Comparison of ENCODE assay signal across 8 mouse cellular contexts in genomic region chr4:58943420-58944205, GRCm38 (mm10). TPM values are rescaled to one million over a fixed set of nuclear protein-coding genes. Genes with fewer than 3 reads are reported as not detected.
A peak's percentile ranks its signal among the peaks of the same experiment; 100 is the strongest.
DNase-seq lines count a peak whose midpoint lies in the region; ATAC-seq and TF ChIP-seq lines count a peak whose summit lies in the region.

Zkscan16 (plus strand) TSS chr4:58943628.

- H3K9me3 ChIP-seq in embryonic facial prominence, embryonic 11.5 days (replicated peaks; ENCODE audit: control insufficient read depth, low read length), result no peaks in the 10 kb centered on the region
- H3K9me3 ChIP-seq in midbrain, embryonic 10.5 days (replicated peaks), result no peaks in the 10 kb centered on the region

- peak; percentile 82 to 89 for DNase-seq in adrenal gland, postnatal 36 days
- DNase-seq in embryonic facial prominence, embryonic 11.5 days (ENCODE audit: low spot score), result peak; percentile 96
- DNase-seq in heart, adult 2 months, result peak; percentile 64 to 78
- peak; percentile 74 for DNase-seq in kidney, adult 18-20 months
- DNase-seq in left cerebral cortex, postnatal 4 days, result peak; percentile 95
- DNase-seq in midbrain, embryonic 10.5 days (ENCODE audit: low spot score), result peak; percentile 92
- peak; percentile 97 for DNase-seq in right cerebral cortex, postnatal 4 days
- peak; percentile 80 to 84 for DNase-seq in urinary bladder, postnatal 4 days (ENCODE audit: low spot score in 2 of 2)

- H3K4me3 ChIP-seq in embryonic facial prominence, embryonic 11.5 days (ENCODE audit: low read depth, low read length), result peak within 1 kb of the TSS; percentile 75
- H3K4me3 ChIP-seq in heart, adult 2 months, result peak within 1 kb of the TSS; percentile 60
- H3K4me3 ChIP-seq in midbrain, embryonic 10.5 days, result peak within 1 kb of the TSS; percentile 73

- no peaks in the 10 kb centered on the region for H3K27me3 ChIP-seq in embryonic facial prominence, embryonic 11.5 days (ENCODE audit: control insufficient read depth, insufficient read depth, low read length)
- H3K27me3 ChIP-seq in heart, adult 2 months (ENCODE audit: control insufficient read depth, insufficient read depth, low read length), result no peaks in the 10 kb centered on the region
- peaks cover 21% of the 10 kb centered on the region for H3K27me3 ChIP-seq in midbrain, embryonic 10.5 days (ENCODE audit: low read depth, poor library complexity, severe bottlenecking)

- H3K4me1 ChIP-seq in embryonic facial prominence, embryonic 11.5 days (ENCODE audit: control insufficient read depth, insufficient read depth, low read length), result no peaks in the 10 kb centered on the region; the same call in 1 of the 2 replicates
- H3K4me1 ChIP-seq in heart, adult 2 months (ENCODE audit: control insufficient read depth, insufficient read depth, low read length), result no peaks in the 10 kb centered on the region
- H3K4me1 ChIP-seq in midbrain, embryonic 10.5 days, result peaks cover 17% of the 10 kb centered on the region

- no peak for TF ChIP-seq POLR2A in heart, adult 2 months (IDR thresholded peaks at IDR 0.05; ENCODE audit: insufficient read depth, low read depth, low read length)

- peak within 1 kb of the TSS; percentile 85 for H3K4me2 ChIP-seq in embryonic facial prominence, embryonic 11.5 days (ENCODE audit: low read depth, low read length)

- TF ChIP-seq CTCF in heart, adult 2 months (IDR thresholded peaks at IDR 0.05), result no peak

- under 1% methylated on average over 50 of the region's 50 CpGs for WGBS in embryonic facial prominence, embryonic 11.5 days
- 2% methylated on average over 50 of the region's 50 CpGs for WGBS in heart, adult 2 months
- 2% methylated on average over 50 of the region's 50 CpGs for WGBS in midbrain, embryonic 10.5 days

- peak; percentile 84 for ATAC-seq in embryonic facial prominence, embryonic 11.5 days (replicated peaks; ENCODE audit: insufficient number of reproducible peaks, low FRiP score, low TSS enrichment, low read depth)

- H3K79me2 ChIP-seq in heart, adult 2 months (replicated peaks; ENCODE audit: control insufficient read depth, insufficient read depth, low read length), result no peaks in the 10 kb centered on the region

- intact Hi-C loops in heart, adult 2 months (cut with DNase I), result no loop called here
- intact Hi-C loops in left cerebral cortex, postnatal 4 days (cut with DNase I), result no loop called here

- no peak for TF ChIP-seq EP300 in heart, adult 2 months (IDR thresholded peaks at IDR 0.05; ENCODE audit: insufficient read depth, low read depth, low read length)

- no peak within 1 kb of the TSS for H3K27ac ChIP-seq in embryonic facial prominence, embryonic 11.5 days (replicated peaks; ENCODE audit: low read depth, low read length)
- no peak within 1 kb of the TSS for H3K27ac ChIP-seq in heart, adult 2 months
- H3K27ac ChIP-seq in midbrain, embryonic 10.5 days (replicated peaks), result peak within 1 kb of the TSS; percentile 84

- H3K9ac ChIP-seq in embryonic facial prominence, embryonic 11.5 days (replicated peaks; ENCODE audit: low read length), result peak within 1 kb of the TSS; percentile 77
- H3K9ac ChIP-seq in heart, adult 2 months (ENCODE audit: low read depth, low read length), result peak within 1 kb of the TSS; percentile 23; the same call in 1 of the 2 replicates

- H3K36me3 ChIP-seq in embryonic facial prominence, embryonic 11.5 days (replicated peaks; ENCODE audit: control insufficient read depth, insufficient read depth, low read depth, low read length), result no peaks in the 10 kb centered on the region
- H3K36me3 ChIP-seq in heart, adult 2 months (ENCODE audit: control insufficient read depth, insufficient read depth, low read length), result no peaks in the 10 kb centered on the region
- no peaks in the 10 kb centered on the region for H3K36me3 ChIP-seq in midbrain, embryonic 10.5 days

RNA-seq across cellular contexts. Expression of gene Zkscan16, which starts in this region (rescaled TPM):
- total RNA-seq in adrenal gland, postnatal 36 days (2021), result 1 to 10 TPM; 1.7 to 2.8 TPM
- 0.97 and 1.4 TPM in 2 replicates for polyA plus RNA-seq in embryonic facial prominence, embryonic 11.5 days (2014; fragmentation: Nextera tagmentation; extraction: Ambion mirVana)
- under 1 TPM in 1 of 2 experiments, not detected in 1; 0.14 TPM for total RNA-seq in heart, adult 2 months (2021)
- 0.09 TPM in 1 of 2 replicates, not detected in the other for polyA plus RNA-seq in heart, adult 2 months (2012; rRNA removed)
- 10 to 100 TPM; 11.9 to 13.0 TPM for total RNA-seq in left cerebral cortex, postnatal 4 days (2021)
- 0.67 and 1.1 TPM in 2 replicates for polyA plus RNA-seq in midbrain, embryonic 10.5 days (2016; fragmentation: Nextera tagmentation; extraction: Ambion mirVana)

Comparison
In these comparisons a context has a peak if more than half of its experiments do, and no peak if none do; other contexts are left out.
1. Peak in DNase-seq, H3K4me3 ChIP-seq and H3K9ac ChIP-seq in heart, adult 2 months; RNA of the gene not detected or under 1 TPM.